Mouse (Mus musculus) megakaryocyte, embryonic 14.5 days (primary cell): ENCODE data around the gene Dync1li2. TPM values are rescaled to one million over a fixed set of nuclear protein-coding genes. Genes with fewer than 3 reads are reported as not detected.

Experiments used
- H3K27me3 ChIP-seq: replicated peaks from 2 replicates; pipeline ENCODE3; 2012; ENCODE audit warnings: inconsistent platforms
- H3K36me3 ChIP-seq: replicated peaks from 2 replicates; pipeline ENCODE3; 2012; ENCODE audit warnings: low read length, inconsistent platforms, mixed read lengths
- H3K4me1 ChIP-seq: 2 replicates; pipeline ENCODE4 v1.6.1; 2012; ENCODE audit warnings: inconsistent platforms
- H3K4me3 ChIP-seq: replicated peaks from 2 replicates; pipeline ENCODE3; 2012; ENCODE audit warnings: moderate library complexity, mild to moderate bottlenecking, inconsistent platforms
- H3K9me3 ChIP-seq: 2 replicates; pipeline ENCODE4 v1.6.1; 2012; ENCODE audit warnings: inconsistent platforms
- FLI1 ChIP-seq: IDR thresholded peaks from 2 replicates; pipeline ENCODE4 v1.6.1; 2012; ENCODE audit warnings: low read length, inconsistent platforms, mixed read lengths
- GATA1 ChIP-seq: IDR thresholded peaks from 3 replicates; pipeline ENCODE4 v1.6.1; 2012; ENCODE audit warnings: mixed read lengths, low read length, inconsistent platforms, borderline replicate concordance
- polyA plus RNA-seq: library from polyadenylated mRNA; stranded (reverse); fragments of >175 nt; gene quantifications from 2 replicates; pipeline ENCODE4 v1.2.3, GENCODE M21; 2012; ENCODE audit warnings: low replicate concordance; ENCODE audit not compliant: insufficient read depth

The Dync1li2 gene
- polyA plus RNA-seq, 1 experiment, result 12.1 TPM

GRCm38 (mm10) chr8:104422313-104422712, 20.5 kb downstream of the Dync1li2 start:
- H3K27me3 ChIP-seq, result no peaks in the 10 kb centered on the region
- TF ChIP-seq FLI1, result no peak
- TF ChIP-seq GATA1, result no peak
- H3K4me1 ChIP-seq, result peaks cover 40% of the 10 kb centered on the region
- peaks cover 98% of the 10 kb centered on the region for H3K36me3 ChIP-seq
- no peaks in the 10 kb centered on the region for H3K9me3 ChIP-seq
- H3K4me3 ChIP-seq, result no peak overlapping the region

- peaks cover 19% of the 10 kb centered on the region for H3K4me1 ChIP-seq
- no peak overlapping the region for H3K4me3 ChIP-seq
- peaks cover 51% of the 10 kb centered on the region for H3K36me3 ChIP-seq
- H3K27me3 ChIP-seq, result peaks cover under 1% of the 10 kb centered on the region
- TF ChIP-seq GATA1 (no peak), FLI1 (no peak)
- no peaks in the 10 kb centered on the region for H3K9me3 ChIP-seq
These were observed 26.8 kb downstream of the Dync1li2 start for GRCm38 (mm10) chr8:104416022-104416421.

GRCm38 (mm10) chr8:104414204-104414603, 28.6 kb downstream of the Dync1li2 start:
- Histone ChIP-seq H3K27me3 (peaks cover 11% of the 10 kb centered on the region), H3K4me3 (no peak overlapping the region), H3K4me1 (peaks cover 10% of the 10 kb centered on the region), H3K9me3 (0 out of 2 replicates have a peak, but pooled peaks cover 7% of the 10 kb centered on the region), H3K36me3 (peaks cover 33% of the 10 kb centered on the region)
- TF ChIP-seq GATA1 (no peak), FLI1 (no peak)

GRCm38 (mm10) chr8:104413770-104414169, 29.1 kb downstream of the Dync1li2 start:
- TF ChIP-seq GATA1, result no peak
- TF ChIP-seq FLI1, result no peak

DNA sequence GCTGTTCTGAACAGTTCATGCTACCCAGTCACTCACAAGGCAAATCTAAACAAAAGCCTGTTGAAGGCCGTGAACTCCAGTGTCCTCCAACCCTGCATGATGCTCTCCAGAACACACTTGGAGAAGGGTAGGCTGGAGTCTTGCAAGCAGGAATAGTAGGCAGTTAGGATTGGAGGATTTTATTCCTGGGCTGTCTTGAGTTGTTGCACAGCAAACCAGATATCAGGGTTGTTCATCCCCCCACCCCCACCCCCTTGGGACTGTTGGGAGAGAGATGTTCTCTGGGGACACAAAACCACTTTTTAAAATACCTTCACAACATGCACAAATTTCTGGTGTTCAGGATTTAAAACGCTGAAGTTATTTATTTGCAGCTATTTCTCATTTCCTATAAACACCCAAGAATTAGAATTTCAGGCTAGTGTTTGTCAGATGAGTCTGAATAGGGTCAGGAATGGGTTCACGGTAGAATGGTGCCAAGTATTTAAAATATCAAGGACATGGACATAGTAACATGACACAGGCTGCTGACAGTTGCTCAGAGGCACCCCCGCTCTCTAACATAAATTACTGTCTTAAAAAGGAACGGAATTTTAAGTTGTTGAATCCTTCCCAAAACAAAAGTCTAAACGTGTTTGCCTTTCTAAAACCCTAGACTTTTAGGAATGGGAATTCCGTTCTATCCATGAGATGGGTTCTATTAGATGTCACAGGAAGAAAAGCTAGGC, 29.9 kb downstream of the Dync1li2 start:
- TF ChIP-seq GATA1 (no peak), FLI1 (no peak)
- Histone ChIP-seq H3K27me3 (peaks cover 22% of the 10 kb centered on the region), H3K36me3 (peaks cover 20% of the 10 kb centered on the region), H3K9me3 (0 out of 2 replicates have a peak, but pooled peaks cover 7% of the 10 kb centered on the region), H3K4me1 (peaks cover 14% of the 10 kb centered on the region), H3K4me3 (no peak overlapping the region)

More at GRCm38 (mm10) chr8:104413770-104414169, 29.1 kb downstream of the Dync1li2 start:
- peaks cover 12% of the 10 kb centered on the region for H3K4me1 ChIP-seq
- no peak overlapping the region for H3K4me3 ChIP-seq
- H3K9me3 ChIP-seq, result 0 out of 2 replicates have a peak, but pooled peaks cover 7% of the 10 kb centered on the region
- peaks cover 16% of the 10 kb centered on the region for H3K27me3 ChIP-seq
- peaks cover 28% of the 10 kb centered on the region for H3K36me3 ChIP-seq

- H3K27me3 ChIP-seq, result peaks cover 25% of the 10 kb centered on the region
- H3K4me3 ChIP-seq, result no peak overlapping the region
- 0 out of 2 replicates have a peak, but pooled peaks cover 7% of the 10 kb centered on the region for H3K9me3 ChIP-seq
- peaks cover 10% of the 10 kb centered on the region for H3K36me3 ChIP-seq
- TF ChIP-seq FLI1, result no peak
- no peak for TF ChIP-seq GATA1
- peaks cover 14% of the 10 kb centered on the region for H3K4me1 ChIP-seq
These were observed 30.9 kb downstream of the Dync1li2 start for GRCm38 (mm10) chr8:104411972-104412371.

DNA sequence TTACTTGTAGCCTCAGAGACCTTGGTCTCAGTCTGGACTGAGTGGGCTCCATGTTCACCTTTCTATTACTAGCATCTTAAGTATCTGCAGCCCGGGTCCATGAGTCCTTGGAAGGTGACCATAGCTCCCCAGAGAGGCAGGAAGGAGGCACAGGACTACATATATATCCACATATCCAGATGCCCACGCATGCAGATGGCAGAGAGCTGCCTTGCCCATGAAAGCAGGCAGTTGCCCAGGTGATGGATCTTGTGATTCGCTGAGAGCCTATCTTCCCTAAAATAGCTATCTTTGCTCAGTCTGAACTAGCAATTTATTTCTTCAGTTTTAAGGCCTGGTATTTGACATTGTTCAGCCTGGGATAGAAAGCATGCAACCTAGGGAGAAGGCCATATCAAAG, 31.4 kb downstream of the Dync1li2 start:
- Histone ChIP-seq H3K27me3 (peaks cover 28% of the 10 kb centered on the region), H3K36me3 (peaks cover 10% of the 10 kb centered on the region), H3K4me3 (no peak overlapping the region), H3K9me3 (0 out of 2 replicates have a peak, but pooled peaks cover 7% of the 10 kb centered on the region), H3K4me1 (peaks cover 14% of the 10 kb centered on the region)
- no peak for TF ChIP-seq GATA1
- no peak for TF ChIP-seq FLI1

DNA sequence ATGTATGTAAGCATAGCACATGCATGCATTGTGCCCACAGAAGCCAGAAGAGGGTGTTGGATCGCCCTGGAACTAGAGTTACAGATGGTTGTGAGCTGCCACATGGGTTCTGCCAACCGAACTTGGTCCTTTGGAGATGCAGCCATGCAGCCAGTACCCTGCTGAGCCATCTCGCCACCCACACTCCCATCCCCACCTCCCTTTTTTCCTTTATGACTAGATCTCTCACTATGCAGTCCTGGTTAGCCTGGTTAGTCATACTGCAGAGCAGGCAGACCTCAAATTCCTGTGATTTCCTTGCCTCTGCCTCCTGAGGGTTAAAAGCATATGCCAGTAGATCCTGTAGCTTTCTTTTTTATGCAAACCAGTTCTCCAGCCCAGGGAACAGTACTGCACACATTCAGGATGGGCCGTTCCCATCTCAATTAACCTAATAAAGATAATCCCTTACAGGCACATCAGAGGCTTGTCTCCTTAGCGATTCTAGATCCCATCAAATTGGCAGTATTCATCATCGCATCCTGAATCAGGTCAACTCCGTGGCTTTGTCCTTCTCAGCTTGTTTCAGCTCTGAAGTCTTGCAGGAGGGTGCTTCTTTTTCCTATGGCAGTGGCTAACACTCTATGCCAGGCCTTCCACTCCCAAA, 32.1 kb downstream of the Dync1li2 start:
- peaks cover 8% of the 10 kb centered on the region for H3K36me3 ChIP-seq
- peaks cover 31% of the 10 kb centered on the region for H3K27me3 ChIP-seq
- peaks cover 14% of the 10 kb centered on the region for H3K4me1 ChIP-seq
- 0 out of 2 replicates have a peak, but pooled peaks cover 7% of the 10 kb centered on the region for H3K9me3 ChIP-seq
- H3K4me3 ChIP-seq, result no peak overlapping the region
- TF ChIP-seq GATA1, result no peak
- no peak for TF ChIP-seq FLI1

DNA sequence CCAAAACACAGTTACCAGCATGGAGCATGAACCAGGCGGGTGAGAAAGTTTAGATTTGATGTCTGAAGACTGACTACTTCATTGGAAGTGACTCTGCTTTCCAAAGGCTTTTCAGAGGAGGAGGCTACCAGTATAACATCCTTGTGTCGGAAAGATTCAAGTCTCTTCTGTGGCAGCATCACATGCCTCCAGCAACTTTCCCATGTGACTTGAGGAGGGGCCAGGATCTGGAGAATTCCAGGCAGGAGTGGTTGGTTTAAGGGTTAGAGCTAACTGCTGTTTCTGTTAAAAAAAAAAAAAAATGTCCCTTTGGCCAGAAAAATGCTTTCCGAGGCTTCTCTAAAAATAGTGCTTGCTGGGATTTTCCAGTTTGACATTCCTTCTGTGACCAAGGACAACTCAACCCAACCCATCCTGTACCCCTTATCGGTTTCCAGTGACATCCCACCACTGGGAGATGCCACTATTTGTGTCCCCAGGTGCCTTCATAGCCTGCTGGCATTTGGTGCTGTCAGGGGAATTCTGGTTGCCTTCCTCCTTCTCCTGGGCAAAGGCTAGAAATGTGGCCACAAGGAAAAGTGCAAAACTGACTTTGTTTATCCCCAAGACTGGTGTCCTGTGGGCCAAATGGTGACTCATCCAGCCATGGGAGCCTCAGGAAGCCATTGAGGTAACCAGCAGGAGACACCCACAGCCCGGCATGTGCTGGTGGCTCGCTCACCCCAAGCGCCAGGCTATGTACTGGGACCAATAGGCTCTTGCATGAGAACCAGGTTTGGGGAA, 34.3 kb downstream of the Dync1li2 start:
- Histone ChIP-seq H3K36me3 (no peaks in the 10 kb centered on the region), H3K27me3 (peaks cover 39% of the 10 kb centered on the region), H3K9me3 (0 out of 2 replicates have a peak, but pooled peaks cover 9% of the 10 kb centered on the region), H3K4me1 (peaks cover 6% of the 10 kb centered on the region), H3K4me3 (no peak overlapping the region)
- TF ChIP-seq GATA1 (no peak), FLI1 (no peak)
